Mouse (Mus musculus): Measurements from ENCODE around the gene Il1rn. TPM values are rescaled to one million over a fixed set of nuclear protein-coding genes. Genes with fewer than 3 reads are reported as not detected.

The Il1rn gene
- polyA plus RNA-seq (2014; fragmentation: Illumina TruSeq; extraction: RNeasy Lipid Tissue Mini Kit (QIAGEN cat#74804); ENCODE audit: insufficient read depth, low read depth, low replicate concordance) = 9.0 TPM

GRCm38 (mm10) chr2:24336545-24336944 lies at the start of gene Il1rn:
TSS of gene Il1rn (plus strand) at chr2:24336853.

GRCm38 (mm10) chr2:24290896-24291295 lies 45.8 kb upstream of the Il1rn start, which contains the start of gene Il1f10:
TSS of gene Il1f10 (plus strand) at chr2:24291196.

GRCm38 (mm10) chr2:24367030-24367894 lies 30.6 kb downstream of the Il1rn start, which contains the start of gene Psd4:
TSS of gene Psd4 (plus strand) at chr2:24367580.

Other genes starting within 250 kb of the Il1rn start
- not detected for gene Tbpl2, start 240.3 kb upstream of the Il1rn start, polyA plus RNA-seq (2014; fragmentation: Illumina TruSeq; extraction: RNeasy Lipid Tissue Mini Kit (QIAGEN cat#74804); ENCODE audit: insufficient read depth, low read depth, low replicate concordance)
- not detected for gene Il1f8, start 183.7 kb upstream of the Il1rn start, polyA plus RNA-seq (2014; fragmentation: Illumina TruSeq; extraction: RNeasy Lipid Tissue Mini Kit (QIAGEN cat#74804); ENCODE audit: insufficient read depth, low read depth, low replicate concordance)
- gene Il1f9, start 150.4 kb upstream of the Il1rn start, polyA plus RNA-seq (2014; fragmentation: Illumina TruSeq; extraction: RNeasy Lipid Tissue Mini Kit (QIAGEN cat#74804); ENCODE audit: insufficient read depth, low read depth, low replicate concordance) = 1.7 TPM
- not detected for gene Il1f6, start 121.4 kb upstream of the Il1rn start, polyA plus RNA-seq (2014; fragmentation: Illumina TruSeq; extraction: RNeasy Lipid Tissue Mini Kit (QIAGEN cat#74804); ENCODE audit: insufficient read depth, low read depth, low replicate concordance)
- gene Il1f5, start 59.9 kb upstream of the Il1rn start, polyA plus RNA-seq (2014; fragmentation: Illumina TruSeq; extraction: RNeasy Lipid Tissue Mini Kit (QIAGEN cat#74804); ENCODE audit: insufficient read depth, low read depth, low replicate concordance) = not detected
- gene Il1f10, start 45.7 kb upstream of the Il1rn start, polyA plus RNA-seq (2014; fragmentation: Illumina TruSeq; extraction: RNeasy Lipid Tissue Mini Kit (QIAGEN cat#74804); ENCODE audit: insufficient read depth, low read depth, low replicate concordance) = not detected
- 7.0 TPM for gene Psd4, start 30.7 kb downstream of the Il1rn start, polyA plus RNA-seq (2014; fragmentation: Illumina TruSeq; extraction: RNeasy Lipid Tissue Mini Kit (QIAGEN cat#74804); ENCODE audit: insufficient read depth, low read depth, low replicate concordance)
- not detected for gene Pax8, start 138.7 kb downstream of the Il1rn start, polyA plus RNA-seq (2014; fragmentation: Illumina TruSeq; extraction: RNeasy Lipid Tissue Mini Kit (QIAGEN cat#74804); ENCODE audit: insufficient read depth, low read depth, low replicate concordance)